Mouse (Mus musculus): ENCODE measurements around the gene Fyn. TPM values are rescaled to one million over a fixed set of nuclear protein-coding genes. Genes with fewer than 3 reads are reported as not detected.

The Fyn gene
- polyA plus RNA-seq, 1 experiment from 2014 or later: 22.4 TPM

DNA sequence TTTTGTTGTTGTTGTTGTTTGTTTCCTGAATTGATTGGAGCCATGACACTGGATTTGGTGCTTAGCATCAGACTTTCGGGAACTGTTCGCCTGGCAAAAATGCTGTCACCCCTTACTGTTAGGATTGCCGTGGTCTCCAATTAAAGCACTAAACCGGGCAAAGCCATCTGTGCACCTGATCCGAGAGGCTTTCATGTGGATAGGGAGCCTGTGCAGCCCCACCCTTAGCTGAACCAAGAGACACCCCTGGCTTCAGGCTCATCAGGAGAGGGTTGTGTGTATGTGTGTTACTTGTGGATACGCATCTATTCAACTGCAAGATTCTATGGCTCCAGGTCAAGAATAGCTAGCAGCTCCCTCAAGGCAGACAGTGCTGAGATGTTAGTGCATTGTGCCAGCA, 207.8 kb downstream of the Fyn start:
- H3K4me2 ChIP-seq (replicated peaks; ENCODE audit: low read depth, low read length): no peak overlapping the region
- no peaks in the 10 kb centered on the region for H3K36me3 ChIP-seq (ENCODE audit: insufficient read depth, low read length)
- H3K27ac ChIP-seq (ENCODE audit: low read length): no peak overlapping the region
- no peak for ATAC-seq (ENCODE audit: low FRiP score, low TSS enrichment)
- no peaks in the 10 kb centered on the region for H3K27me3 ChIP-seq (ENCODE audit: insufficient read depth, low read length)
- peaks cover 18% of the 10 kb centered on the region for H3K4me1 ChIP-seq (ENCODE audit: insufficient read depth, low read length)
- no peaks in the 10 kb centered on the region for H3K9me3 ChIP-seq (ENCODE audit: low read length)
- H3K9ac ChIP-seq (replicated peaks; ENCODE audit: low read length): no peak overlapping the region
- H3K4me3 ChIP-seq (ENCODE audit: low read length): no peak overlapping the region
- WGBS: 89% methylated on average over 6 of the region's 6 CpGs

DNA sequence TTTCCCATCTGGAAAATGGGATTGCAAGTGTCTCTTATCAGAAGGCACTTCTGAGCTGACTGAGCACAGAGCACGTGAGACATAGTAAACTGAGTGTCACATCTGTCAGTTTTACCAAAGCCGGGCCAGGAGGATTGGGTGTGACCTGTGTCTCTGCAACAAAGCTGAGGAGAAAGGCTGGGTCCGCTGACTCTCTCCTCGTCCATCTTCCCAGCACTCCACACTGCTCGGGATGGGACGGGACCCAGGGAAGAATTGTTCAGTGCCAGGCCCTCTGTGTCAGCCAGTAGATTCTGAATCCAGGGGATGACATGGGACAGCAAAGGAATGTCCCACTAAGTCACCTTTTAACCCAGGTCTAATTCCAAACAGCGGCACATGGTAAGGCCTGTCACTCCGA, 211.8 kb downstream of the Fyn start:
- H3K4me3 ChIP-seq (ENCODE audit: low read length): no peak overlapping the region
- no peaks in the 10 kb centered on the region for H3K36me3 ChIP-seq (ENCODE audit: insufficient read depth, low read length)
- no peak overlapping the region for H3K9ac ChIP-seq (replicated peaks; ENCODE audit: low read length)
- no peak overlapping the region for H3K4me2 ChIP-seq (replicated peaks; ENCODE audit: low read depth, low read length)
- no peaks in the 10 kb centered on the region for H3K9me3 ChIP-seq (ENCODE audit: low read length)
- no peak; the same call in 1 of the 2 replicates for ATAC-seq (ENCODE audit: low FRiP score, low TSS enrichment)
- H3K27ac ChIP-seq (ENCODE audit: low read length): no peak overlapping the region
- 75% methylated on average over 8 of the region's 8 CpGs for WGBS
- H3K27me3 ChIP-seq (ENCODE audit: insufficient read depth, low read length): no peaks in the 10 kb centered on the region
- no peaks in the 10 kb centered on the region; the same call in 1 of the 2 replicates for H3K4me1 ChIP-seq (ENCODE audit: insufficient read depth, low read length)

DNA sequence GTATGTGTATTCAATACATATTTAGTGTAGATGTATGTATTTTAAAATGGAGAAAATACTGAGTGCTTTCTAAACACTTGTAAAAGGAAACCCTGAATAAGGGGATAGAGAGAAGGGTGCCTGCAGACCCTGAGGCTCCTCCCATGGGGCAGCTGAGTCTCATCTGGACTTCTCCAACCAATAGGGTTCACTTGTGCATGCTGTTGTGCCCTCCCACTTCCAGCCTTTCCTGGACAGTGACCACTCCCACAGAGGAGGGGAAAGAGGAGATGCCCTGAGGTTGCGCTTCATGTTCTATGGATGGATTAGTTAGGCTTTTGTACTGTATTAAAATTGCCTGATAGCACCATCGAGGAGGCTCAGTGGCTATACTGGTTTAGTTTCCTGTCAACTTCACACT, 213.7 kb downstream of the Fyn start:
- Histone ChIP-seq H3K9me3 (ENCODE audit: low read length) (no peaks in the 10 kb centered on the region), H3K4me1 (ENCODE audit: insufficient read depth, low read length) (peaks cover 3% of the 10 kb centered on the region), H3K27me3 (ENCODE audit: insufficient read depth, low read length) (no peaks in the 10 kb centered on the region), H3K4me2 (replicated peaks; ENCODE audit: low read depth, low read length) (no peak overlapping the region), H3K36me3 (ENCODE audit: insufficient read depth, low read length) (no peaks in the 10 kb centered on the region), H3K27ac (ENCODE audit: low read length) (no peak overlapping the region), H3K4me3 (ENCODE audit: low read length) (no peak overlapping the region), H3K9ac (replicated peaks; ENCODE audit: low read length) (no peak overlapping the region)
- WGBS: 80% methylated on average over 2 of the region's 2 CpGs
- ATAC-seq (ENCODE audit: low FRiP score, low TSS enrichment): 0 out of 2 replicates have a peak, but pooled peaks have one; percentile 73

DNA sequence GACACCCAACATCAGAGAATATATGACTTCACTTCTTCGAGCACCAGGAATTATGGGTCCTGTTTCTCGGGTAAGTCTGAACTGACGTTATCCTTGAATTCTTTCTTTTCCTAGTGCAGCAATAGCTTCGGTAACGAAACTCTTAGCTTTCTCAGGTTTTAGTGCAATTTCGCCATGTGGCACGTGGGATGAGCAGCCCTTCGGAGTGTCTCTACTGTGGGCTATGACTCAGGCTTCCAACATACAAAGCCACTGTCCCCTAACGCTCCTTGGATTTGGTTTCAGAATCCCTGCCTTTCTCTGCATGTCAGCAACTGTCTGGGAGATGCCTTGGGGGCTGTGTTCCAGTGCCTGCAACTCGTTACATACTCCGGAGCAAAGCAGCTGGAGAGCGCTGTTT, 215.1 kb downstream of the Fyn start:
- H3K27me3 ChIP-seq (ENCODE audit: insufficient read depth, low read length): no peaks in the 10 kb centered on the region
- no peak overlapping the region for H3K9ac ChIP-seq (replicated peaks; ENCODE audit: low read length)
- no peaks in the 10 kb centered on the region for H3K36me3 ChIP-seq (ENCODE audit: insufficient read depth, low read length)
- no peak overlapping the region for H3K27ac ChIP-seq (ENCODE audit: low read length)
- peaks cover 8% of the 10 kb centered on the region for H3K4me1 ChIP-seq (ENCODE audit: insufficient read depth, low read length)
- no peak overlapping the region for H3K4me3 ChIP-seq (ENCODE audit: low read length)
- H3K4me2 ChIP-seq (replicated peaks; ENCODE audit: low read depth, low read length): no peak overlapping the region
- 82% methylated on average over 12 of the region's 12 CpGs for WGBS
- H3K9me3 ChIP-seq (ENCODE audit: low read length): no peaks in the 10 kb centered on the region
- ATAC-seq (ENCODE audit: low FRiP score, low TSS enrichment): no peak

DNA sequence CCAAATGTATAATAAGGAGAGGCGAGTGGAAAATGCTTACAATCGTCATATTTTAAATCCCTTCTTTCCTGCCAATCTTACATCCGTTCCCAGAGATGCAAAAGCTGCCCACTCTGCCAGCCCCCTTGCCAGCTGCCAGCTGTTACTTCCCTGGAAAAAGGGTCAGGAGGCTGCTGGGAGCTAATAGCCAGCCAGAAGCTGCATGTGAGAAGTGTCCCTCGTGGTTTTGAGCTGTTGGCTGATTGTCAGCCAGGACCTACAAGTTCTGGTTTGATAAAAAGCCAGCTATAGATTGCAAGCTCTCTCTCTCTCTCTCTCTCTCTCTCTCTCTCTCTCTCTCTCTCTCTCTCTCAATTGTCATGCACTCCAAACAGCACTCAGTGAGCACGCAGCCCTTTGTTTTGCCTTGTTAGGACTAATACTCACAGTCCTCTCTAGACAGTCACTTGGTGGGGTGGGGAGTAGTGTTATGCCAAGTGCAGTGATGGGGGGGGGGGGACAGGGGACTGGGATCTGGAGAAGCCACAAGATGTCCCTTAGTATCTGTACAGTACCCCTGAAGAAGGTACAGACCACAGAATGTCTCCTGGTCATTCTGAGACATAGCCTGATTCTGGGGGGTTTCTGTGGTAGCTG, 218.8 kb downstream of the Fyn start:
- Histone ChIP-seq H3K27me3 (ENCODE audit: insufficient read depth, low read length) (no peaks in the 10 kb centered on the region), H3K4me1 (ENCODE audit: insufficient read depth, low read length) (peaks cover 13% of the 10 kb centered on the region), H3K27ac (ENCODE audit: low read length) (no peak overlapping the region), H3K4me2 (replicated peaks; ENCODE audit: low read depth, low read length) (no peak overlapping the region), H3K9ac (replicated peaks; ENCODE audit: low read length) (no peak overlapping the region), H3K9me3 (ENCODE audit: low read length) (peaks cover 2% of the 10 kb centered on the region; the same call in 1 of the 2 replicates), H3K36me3 (ENCODE audit: insufficient read depth, low read length) (no peaks in the 10 kb centered on the region), H3K4me3 (ENCODE audit: low read length) (no peak overlapping the region)
- no peak for ATAC-seq (ENCODE audit: low FRiP score, low TSS enrichment)
- 61% methylated on average over 5 of the region's 5 CpGs for WGBS

DNA sequence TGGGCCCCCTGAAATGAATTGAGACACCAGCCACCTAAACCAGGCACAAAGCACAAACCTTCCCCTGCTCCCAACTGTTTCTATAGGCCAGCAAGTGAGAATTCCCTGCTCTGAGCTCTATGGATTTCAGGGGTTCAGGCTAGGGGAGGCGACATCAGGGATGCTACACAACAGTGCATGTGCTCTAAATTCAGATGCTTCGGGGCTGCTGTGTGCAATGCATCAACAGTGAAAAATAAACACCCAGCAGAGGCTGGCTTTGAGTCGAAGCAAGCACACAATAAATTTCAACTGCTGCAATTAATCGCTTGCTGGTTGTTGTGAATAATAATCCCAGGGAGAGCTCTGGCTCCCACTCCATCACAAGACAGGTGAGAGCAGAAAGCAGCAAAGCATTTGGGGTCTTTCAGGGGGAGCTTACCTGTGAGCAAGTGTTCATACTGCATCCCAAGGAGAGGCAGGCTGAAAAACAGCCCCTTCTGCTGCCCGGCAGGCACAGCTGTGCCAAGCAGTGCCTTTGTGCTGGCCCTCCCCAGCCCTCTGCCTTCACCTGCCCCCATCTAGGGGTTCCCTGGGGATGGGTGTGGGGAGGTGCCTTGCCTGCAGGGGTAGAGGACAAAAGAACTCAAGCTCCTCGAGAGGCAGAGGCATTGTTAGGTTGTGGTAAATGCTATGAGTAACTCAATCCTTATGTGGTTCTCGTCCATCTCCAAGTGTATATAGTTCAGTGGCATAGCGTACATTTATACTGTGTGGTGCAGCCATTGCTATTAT, 219.5 kb downstream of the Fyn start:
- ATAC-seq (ENCODE audit: low FRiP score, low TSS enrichment): no peak
- Histone ChIP-seq H3K36me3 (ENCODE audit: insufficient read depth, low read length) (no peaks in the 10 kb centered on the region), H3K9ac (replicated peaks; ENCODE audit: low read length) (no peak overlapping the region), H3K4me2 (replicated peaks; ENCODE audit: low read depth, low read length) (no peak overlapping the region), H3K27ac (ENCODE audit: low read length) (no peak overlapping the region), H3K9me3 (ENCODE audit: low read length) (peaks cover 9% of the 10 kb centered on the region), H3K4me3 (ENCODE audit: low read length) (no peak overlapping the region), H3K4me1 (ENCODE audit: insufficient read depth, low read length) (peaks cover 13% of the 10 kb centered on the region; the same call in 1 of the 2 replicates), H3K27me3 (ENCODE audit: insufficient read depth, low read length) (no peaks in the 10 kb centered on the region)
- 53% methylated on average over 8 of the region's 8 CpGs for WGBS

DNA sequence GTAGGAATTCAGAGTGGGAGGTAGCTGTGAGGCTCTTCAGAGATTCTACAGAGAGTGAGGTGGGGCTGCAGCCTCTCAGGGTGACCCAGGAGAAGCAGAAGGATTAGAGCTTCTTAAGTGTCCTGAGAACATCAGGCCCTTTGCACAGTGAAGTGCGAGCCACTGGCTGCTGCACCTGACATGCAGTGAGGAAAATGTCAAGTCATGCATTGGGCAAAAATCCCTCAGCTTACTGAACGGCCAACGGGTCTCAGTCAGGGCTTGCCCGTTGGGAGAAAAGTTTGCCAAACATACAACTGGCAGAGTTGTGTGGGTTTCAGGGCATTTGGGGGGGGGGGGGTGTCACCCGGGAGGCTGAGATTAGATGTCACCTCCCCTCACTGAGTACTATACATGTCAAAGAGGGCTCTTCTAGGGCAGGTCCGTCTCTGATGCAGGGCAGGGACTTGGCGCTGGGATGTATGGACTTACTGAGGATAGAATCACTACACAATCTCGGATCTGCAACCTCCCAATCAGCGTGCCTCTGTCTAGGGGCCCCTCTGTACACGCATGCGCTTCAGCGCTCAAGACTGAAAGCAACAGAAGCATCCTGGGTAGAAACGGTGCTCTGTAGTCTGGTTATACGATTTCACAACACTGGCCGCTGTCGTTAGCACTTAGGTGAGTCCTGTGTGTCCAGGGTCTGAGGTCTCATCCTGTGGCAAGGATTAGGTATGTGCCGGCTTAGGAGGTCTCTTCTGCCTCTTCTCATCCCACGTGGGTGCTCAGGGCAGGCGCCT, 221.3 kb downstream of the Fyn start:
- 63% methylated on average over 19 of the region's 19 CpGs for WGBS
- Histone ChIP-seq H3K4me1 (ENCODE audit: insufficient read depth, low read length) (peaks cover 13% of the 10 kb centered on the region; the same call in 1 of the 2 replicates), H3K4me3 (ENCODE audit: low read length) (no peak overlapping the region)

DNA sequence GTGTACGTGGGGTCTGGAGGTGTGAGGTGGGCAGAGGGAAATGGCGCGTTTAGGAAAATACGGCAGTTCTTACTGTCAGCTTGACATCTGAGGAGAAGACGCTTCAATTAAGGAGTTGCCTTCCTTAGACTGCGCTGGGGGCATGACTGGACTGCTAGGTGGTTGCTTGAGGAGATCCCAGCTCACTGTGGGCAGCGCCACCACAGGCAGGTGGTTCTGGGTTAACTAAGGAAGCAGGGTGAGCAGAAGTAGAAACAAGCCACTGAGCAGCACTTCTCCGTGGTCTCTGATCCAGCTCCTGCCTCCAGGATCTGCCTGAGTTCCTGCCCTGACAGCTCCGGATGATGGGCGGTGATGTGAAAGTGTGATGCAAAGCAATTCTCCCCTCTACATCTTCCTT, 222.0 kb downstream of the Fyn start:
- Histone ChIP-seq H3K27me3 (ENCODE audit: insufficient read depth, low read length) (no peaks in the 10 kb centered on the region), H3K36me3 (ENCODE audit: insufficient read depth, low read length) (peaks cover 5% of the 10 kb centered on the region; the same call in 1 of the 2 replicates), H3K4me1 (ENCODE audit: insufficient read depth, low read length) (peaks cover 13% of the 10 kb centered on the region; the same call in 1 of the 2 replicates), H3K9me3 (ENCODE audit: low read length) (peaks cover 18% of the 10 kb centered on the region), H3K27ac (ENCODE audit: low read length) (no peak overlapping the region), H3K4me2 (replicated peaks; ENCODE audit: low read depth, low read length) (peak overlapping the region; percentile 17), H3K9ac (replicated peaks; ENCODE audit: low read length) (no peak overlapping the region; the same call in 1 of the 2 replicates), H3K4me3 (ENCODE audit: low read length) (no peak overlapping the region)
- no peak for ATAC-seq (ENCODE audit: low FRiP score, low TSS enrichment)
- 63% methylated on average over 10 of the region's 10 CpGs for WGBS

More for the DNA sequence above, 221.3 kb downstream of the Fyn start:
- H3K9ac ChIP-seq (replicated peaks; ENCODE audit: low read length): no peak overlapping the region; the same call in 1 of the 2 replicates
- peak; percentile 35; the same call in 1 of the 2 replicates for ATAC-seq (ENCODE audit: low FRiP score, low TSS enrichment)
- peak overlapping the region; percentile 17 for H3K4me2 ChIP-seq (replicated peaks; ENCODE audit: low read depth, low read length)
- H3K9me3 ChIP-seq (ENCODE audit: low read length): peaks cover 18% of the 10 kb centered on the region
- H3K36me3 ChIP-seq (ENCODE audit: insufficient read depth, low read length): peaks cover 5% of the 10 kb centered on the region; the same call in 1 of the 2 replicates
- H3K27me3 ChIP-seq (ENCODE audit: insufficient read depth, low read length): no peaks in the 10 kb centered on the region
- no peak overlapping the region for H3K27ac ChIP-seq (ENCODE audit: low read length)

DNA sequence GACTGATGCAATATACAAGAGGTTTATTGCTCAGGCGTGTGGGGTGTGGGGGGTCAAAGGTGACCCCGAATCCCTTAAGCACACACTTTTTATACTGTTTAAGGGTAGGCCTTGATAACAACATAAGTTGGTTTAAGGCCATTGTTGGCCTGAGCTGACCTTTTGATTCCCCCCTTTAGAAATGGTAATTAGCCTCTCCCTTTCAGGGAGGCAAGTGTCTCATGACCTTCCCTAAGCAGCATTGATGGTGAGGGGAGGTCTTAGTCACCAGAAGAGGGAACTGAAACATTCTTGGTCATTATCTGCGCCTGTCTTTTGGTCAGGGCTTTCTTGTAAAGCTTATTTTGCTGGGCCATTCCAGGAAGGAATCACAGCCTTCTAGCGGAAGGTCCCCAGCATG, 223.8 kb downstream of the Fyn start:
- peaks cover 18% of the 10 kb centered on the region for H3K9me3 ChIP-seq (ENCODE audit: low read length)
- WGBS: 92% methylated on average over 4 of the region's 4 CpGs
- no peaks in the 10 kb centered on the region for H3K27me3 ChIP-seq (ENCODE audit: insufficient read depth, low read length)
- H3K36me3 ChIP-seq (ENCODE audit: insufficient read depth, low read length): peaks cover 5% of the 10 kb centered on the region; the same call in 1 of the 2 replicates
- H3K4me3 ChIP-seq (ENCODE audit: low read length): no peak overlapping the region
- H3K27ac ChIP-seq (ENCODE audit: low read length): no peak overlapping the region
- no peak for ATAC-seq (ENCODE audit: low FRiP score, low TSS enrichment)
- no peak overlapping the region for H3K4me2 ChIP-seq (replicated peaks; ENCODE audit: low read depth, low read length)
- H3K9ac ChIP-seq (replicated peaks; ENCODE audit: low read length): no peak overlapping the region
- H3K4me1 ChIP-seq (ENCODE audit: insufficient read depth, low read length): peaks cover 19% of the 10 kb centered on the region; the same call in 1 of the 2 replicates
